Mouse (Mus musculus): ENCODE data around the gene Klk5.
A peak's percentile ranks its signal among the peaks of the same experiment; 100 is the strongest.

Gene Klk5

GRCm38 (mm10) chr7:43876444-43876843 is 34.7 kb downstream of the Klk5 start:
- DNase-seq (ENCODE audit: low read depth, low spot score) = no peak

GRCm38 (mm10) chr7:43878281-43878680 is 36.5 kb downstream of the Klk5 start:
- peak; percentile 25 for DNase-seq (ENCODE audit: low read depth, low spot score)

- DNase-seq (ENCODE audit: low read depth, low spot score) = no peak
Observed at GRCm38 (mm10) chr7:43880912-43881311, 39.1 kb downstream of the Klk5 start, which contains the start of gene Klk4. Gene Klk4 (plus strand): TSS chr7:43881160.

- peak; percentile 33 for DNase-seq (ENCODE audit: low read depth, low spot score)
Observed at GRCm38 (mm10) chr7:43882346-43882745, 40.6 kb downstream of the Klk5 start.

DNA sequence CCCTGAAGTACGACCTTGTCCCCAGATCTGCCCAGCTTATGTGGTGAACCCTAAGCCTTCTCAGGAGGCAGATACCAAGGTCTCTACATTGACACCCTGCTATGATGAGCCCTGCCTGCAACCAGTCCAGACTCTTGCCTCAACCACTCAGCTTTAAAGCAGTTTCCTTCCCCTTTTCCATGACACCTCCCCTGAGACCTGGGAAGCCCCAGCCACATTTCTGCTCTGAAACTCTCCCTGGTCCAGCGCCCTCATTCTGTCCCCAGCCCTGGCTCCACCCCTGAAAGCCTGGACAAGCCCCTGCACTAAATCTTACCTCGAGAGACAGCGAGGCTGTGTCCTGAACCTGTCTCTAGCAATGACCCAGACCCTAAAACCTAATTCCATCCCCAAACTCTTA is 41.0 kb downstream of the Klk5 start:
- no peak for DNase-seq (ENCODE audit: low read depth, low spot score)

GRCm38 (mm10) chr7:43883547-43883946 is 41.8 kb downstream of the Klk5 start:
- peak; percentile 62 for DNase-seq (ENCODE audit: low read depth, low spot score)

GRCm38 (mm10) chr7:43891365-43891764 is 49.6 kb downstream of the Klk5 start:
- DNase-seq (ENCODE audit: low read depth, low spot score) = no peak

GRCm38 (mm10) chr7:43891788-43892187 is 50.0 kb downstream of the Klk5 start:
- no peak for DNase-seq (ENCODE audit: low read depth, low spot score)

GRCm38 (mm10) chr7:43894836-43895235 is 53.1 kb downstream of the Klk5 start:
- DNase-seq (ENCODE audit: low read depth, low spot score) = peak; percentile 95
